Mouse (Mus musculus): ENCODE measurements around the gene Suclg2. TPM values are rescaled to one million over a fixed set of nuclear protein-coding genes. Genes with fewer than 3 reads are reported as not detected.

Gene Suclg2
- polyA plus RNA-seq, 1 experiment from 2014 or later = 38.1 TPM

DNA sequence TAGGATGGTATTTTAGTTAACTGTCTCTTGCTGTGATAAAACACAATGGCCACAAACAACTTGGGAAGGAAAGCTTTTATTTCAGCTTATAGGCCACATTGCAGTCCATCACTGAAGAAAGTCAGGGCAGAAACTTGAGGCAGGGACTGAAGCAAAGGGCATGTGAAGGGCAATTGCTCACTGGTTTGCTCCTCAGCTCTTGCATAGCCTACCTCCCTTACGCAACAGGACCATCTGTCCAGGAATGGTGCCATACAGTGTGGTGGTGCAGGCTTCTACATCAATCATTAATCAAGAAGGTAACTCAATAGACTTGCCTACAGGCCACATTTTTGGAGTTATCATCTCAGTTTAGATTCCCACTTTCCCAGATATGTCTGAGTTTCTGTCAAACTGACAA is 206.9 kb downstream of the Suclg2 start:
- no peak overlapping the region for H3K4me3 ChIP-seq (ENCODE audit: low read depth, low read length)
- H3K9me3 ChIP-seq (ENCODE audit: control insufficient read depth, low read length) = no peaks in the 10 kb centered on the region
- no peaks in the 10 kb centered on the region for H3K36me3 ChIP-seq (ENCODE audit: control insufficient read depth, insufficient read depth, low read length)
- H3K4me1 ChIP-seq (replicated peaks; ENCODE audit: control insufficient read depth, insufficient read depth, low read length) = no peaks in the 10 kb centered on the region
- no peak overlapping the region for H3K27ac ChIP-seq (ENCODE audit: low read depth, low read length)
- H3K9ac ChIP-seq (ENCODE audit: low read depth, low read length) = no peak overlapping the region
- 100% methylated on average over 1 of the region's 1 CpGs for WGBS
- H3K27me3 ChIP-seq (ENCODE audit: control insufficient read depth, insufficient read depth, low read length) = no peaks in the 10 kb centered on the region
- DNase-seq (ENCODE audit: low spot score) (no peak), ATAC-seq (ENCODE audit: low FRiP score) (no peak)
- no peak overlapping the region for H3K4me2 ChIP-seq (replicated peaks; ENCODE audit: low read depth, low read length)

DNA sequence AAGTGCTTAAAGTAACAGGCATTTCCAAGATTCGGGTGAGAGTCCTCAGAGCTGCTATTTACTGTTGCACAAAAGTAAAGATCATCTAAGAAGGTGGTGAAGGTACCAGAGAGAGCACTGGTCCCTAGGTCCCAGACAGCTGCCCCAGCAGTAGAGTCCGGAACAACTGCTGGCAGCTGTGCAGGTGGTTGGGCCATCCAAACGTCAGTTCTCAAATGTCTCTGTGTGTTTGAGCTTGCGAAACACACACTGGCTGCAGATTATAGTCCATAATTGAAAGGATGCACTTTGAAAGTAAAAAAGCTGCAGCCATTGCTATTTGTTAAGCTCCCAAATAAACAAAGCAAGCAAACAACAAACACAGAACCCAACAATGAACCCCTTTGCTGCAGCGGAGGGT is 217.8 kb downstream of the Suclg2 start:
- no peak overlapping the region for H3K4me2 ChIP-seq (replicated peaks; ENCODE audit: low read depth, low read length)
- no peaks in the 10 kb centered on the region for H3K27me3 ChIP-seq (ENCODE audit: control insufficient read depth, insufficient read depth, low read length)
- H3K4me3 ChIP-seq (ENCODE audit: low read depth, low read length) = no peak overlapping the region
- WGBS = 87% methylated on average over 5 of the region's 5 CpGs
- H3K9ac ChIP-seq (ENCODE audit: low read depth, low read length) = no peak overlapping the region
- H3K27ac ChIP-seq (ENCODE audit: low read depth, low read length) = no peak overlapping the region
- no peaks in the 10 kb centered on the region for H3K9me3 ChIP-seq (ENCODE audit: control insufficient read depth, low read length)
- H3K36me3 ChIP-seq (ENCODE audit: control insufficient read depth, insufficient read depth, low read length) = no peaks in the 10 kb centered on the region
- DNase-seq (ENCODE audit: low spot score) (no peak), ATAC-seq (ENCODE audit: low FRiP score) (no peak)
- H3K4me1 ChIP-seq (replicated peaks; ENCODE audit: control insufficient read depth, insufficient read depth, low read length) = no peaks in the 10 kb centered on the region

DNA sequence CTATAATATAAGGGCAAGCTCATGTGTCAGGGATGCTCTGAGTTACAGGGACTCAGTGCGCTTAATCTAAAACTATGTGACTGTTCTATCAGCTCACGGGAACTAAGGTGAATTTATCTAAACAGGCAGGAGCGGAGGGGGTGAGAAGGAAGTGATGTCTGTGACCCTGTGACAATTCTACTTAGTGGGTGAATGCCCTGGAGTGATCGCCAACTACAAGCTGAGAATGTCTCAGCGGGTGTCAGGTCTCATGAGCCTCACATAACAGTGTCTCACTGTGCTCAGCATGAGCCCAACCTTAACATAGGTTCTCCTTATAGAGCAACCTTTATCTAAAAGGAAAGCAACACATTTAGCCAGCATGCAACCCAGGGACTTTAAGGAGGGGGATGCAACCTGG is 219.0 kb downstream of the Suclg2 start:
- no peaks in the 10 kb centered on the region for H3K9me3 ChIP-seq (ENCODE audit: control insufficient read depth, low read length)
- ATAC-seq (ENCODE audit: low FRiP score) (no peak), DNase-seq (ENCODE audit: low spot score) (no peak)
- no peak overlapping the region for H3K4me3 ChIP-seq (ENCODE audit: low read depth, low read length)
- H3K4me1 ChIP-seq (replicated peaks; ENCODE audit: control insufficient read depth, insufficient read depth, low read length) = no peaks in the 10 kb centered on the region
- no peak overlapping the region for H3K9ac ChIP-seq (ENCODE audit: low read depth, low read length)
- H3K27me3 ChIP-seq (ENCODE audit: control insufficient read depth, insufficient read depth, low read length) = no peaks in the 10 kb centered on the region
- H3K27ac ChIP-seq (ENCODE audit: low read depth, low read length) = no peak overlapping the region
- WGBS = 72% methylated on average over 5 of the region's 5 CpGs
- H3K36me3 ChIP-seq (ENCODE audit: control insufficient read depth, insufficient read depth, low read length) = no peaks in the 10 kb centered on the region
- H3K4me2 ChIP-seq (replicated peaks; ENCODE audit: low read depth, low read length) = no peak overlapping the region

DNA sequence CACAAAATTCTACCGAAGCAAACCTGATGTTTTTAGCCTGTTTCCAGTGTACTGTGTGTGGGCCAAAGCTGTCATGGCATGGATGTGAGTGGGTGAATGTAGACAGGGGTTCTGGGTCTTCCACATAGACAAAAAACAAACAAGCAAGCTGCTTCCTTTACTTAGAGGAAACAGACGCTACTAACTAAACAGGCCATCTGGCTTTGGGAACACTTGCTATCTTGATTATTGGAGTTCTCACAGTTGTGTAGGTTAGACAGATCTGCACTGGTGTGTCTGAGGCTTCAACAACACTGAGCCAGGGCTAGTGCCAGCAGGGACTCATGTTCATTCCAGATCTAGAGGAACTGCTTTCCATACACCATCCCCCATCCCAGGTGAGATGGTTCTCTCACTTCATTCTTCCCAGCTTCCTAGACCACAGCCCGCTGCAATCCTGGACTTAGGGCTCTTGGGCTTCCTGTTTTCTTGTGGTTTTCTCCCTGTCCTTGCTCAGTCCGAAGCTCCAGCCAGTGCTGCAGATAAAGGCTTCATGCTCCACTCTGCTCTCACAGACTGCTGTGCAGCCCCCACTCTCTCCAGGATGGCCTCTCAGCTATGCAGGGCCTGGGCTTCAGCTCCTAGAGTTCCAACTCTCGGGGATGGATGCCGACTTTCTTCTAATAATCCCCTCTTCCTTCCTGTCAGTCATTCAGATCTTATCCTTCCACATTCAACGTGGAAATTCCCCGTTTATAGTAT is 226.2 kb downstream of the Suclg2 start:
- Histone ChIP-seq H3K9ac (ENCODE audit: low read depth, low read length) (no peak overlapping the region), H3K4me1 (replicated peaks; ENCODE audit: control insufficient read depth, insufficient read depth, low read length) (no peaks in the 10 kb centered on the region), H3K27me3 (ENCODE audit: control insufficient read depth, insufficient read depth, low read length) (no peaks in the 10 kb centered on the region), H3K9me3 (ENCODE audit: control insufficient read depth, low read length) (no peaks in the 10 kb centered on the region), H3K4me3 (ENCODE audit: low read depth, low read length) (no peak overlapping the region), H3K36me3 (ENCODE audit: control insufficient read depth, insufficient read depth, low read length) (no peaks in the 10 kb centered on the region), H3K4me2 (replicated peaks; ENCODE audit: low read depth, low read length) (no peak overlapping the region), H3K27ac (ENCODE audit: low read depth, low read length) (no peak overlapping the region)
- DNase-seq (ENCODE audit: low spot score) = no peak
- 85% methylated on average over 8 of the region's 8 CpGs for WGBS
- ATAC-seq (ENCODE audit: low FRiP score) = no peak

DNA sequence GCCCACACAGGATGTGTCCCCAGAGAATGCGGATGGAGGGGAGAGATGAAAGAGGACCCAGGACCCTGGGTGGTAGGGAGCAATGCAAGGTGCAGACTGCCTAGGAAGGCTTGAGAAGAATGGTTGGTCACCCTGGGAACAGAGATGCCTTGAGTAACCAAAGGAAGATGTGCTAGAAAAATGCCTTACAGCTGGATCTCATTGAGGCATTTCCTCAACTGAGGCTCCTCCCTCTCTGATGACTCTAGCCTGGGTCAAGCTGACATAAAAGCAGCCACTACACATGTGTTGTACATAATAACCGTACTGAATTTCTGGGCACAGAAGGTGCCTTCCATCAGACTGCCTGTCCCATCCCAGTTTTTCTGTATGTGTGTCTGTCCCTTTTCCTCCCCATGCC is 227.6 kb downstream of the Suclg2 start:
- Histone ChIP-seq H3K4me1 (replicated peaks; ENCODE audit: control insufficient read depth, insufficient read depth, low read length) (no peaks in the 10 kb centered on the region), H3K4me3 (ENCODE audit: low read depth, low read length) (no peak overlapping the region), H3K27me3 (ENCODE audit: control insufficient read depth, insufficient read depth, low read length) (no peaks in the 10 kb centered on the region), H3K27ac (ENCODE audit: low read depth, low read length) (no peak overlapping the region), H3K9me3 (ENCODE audit: control insufficient read depth, low read length) (no peaks in the 10 kb centered on the region), H3K9ac (ENCODE audit: low read depth, low read length) (no peak overlapping the region), H3K36me3 (ENCODE audit: control insufficient read depth, insufficient read depth, low read length) (no peaks in the 10 kb centered on the region), H3K4me2 (replicated peaks; ENCODE audit: low read depth, low read length) (no peak overlapping the region)
- 69% methylated on average over 2 of the region's 2 CpGs for WGBS
- DNase-seq (ENCODE audit: low spot score) (no peak), ATAC-seq (ENCODE audit: low FRiP score) (no peak)

DNA sequence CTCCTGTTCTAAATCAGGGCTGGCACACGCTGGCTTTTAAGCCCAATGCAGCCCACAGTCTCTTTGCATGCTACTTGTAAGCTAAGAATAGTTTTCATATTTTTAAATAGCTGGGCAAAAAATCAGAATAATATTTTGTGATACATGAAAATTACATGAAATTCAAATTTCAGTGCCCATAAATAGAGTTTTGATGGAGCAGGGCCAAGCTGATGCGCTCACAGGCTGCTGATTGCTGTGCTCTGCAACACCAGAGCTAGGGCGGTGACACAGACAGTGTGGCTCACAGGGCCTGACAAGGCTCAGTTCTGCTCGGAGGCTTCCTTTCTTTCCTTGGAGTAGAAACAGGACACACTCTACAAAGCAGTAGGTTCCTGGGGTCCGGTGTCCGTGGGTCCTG is 232.8 kb downstream of the Suclg2 start:
- Histone ChIP-seq H3K36me3 (ENCODE audit: control insufficient read depth, insufficient read depth, low read length) (no peaks in the 10 kb centered on the region), H3K27ac (ENCODE audit: low read depth, low read length) (no peak overlapping the region), H3K4me3 (ENCODE audit: low read depth, low read length) (no peak overlapping the region), H3K9me3 (ENCODE audit: control insufficient read depth, low read length) (no peaks in the 10 kb centered on the region), H3K4me1 (replicated peaks; ENCODE audit: control insufficient read depth, insufficient read depth, low read length) (no peaks in the 10 kb centered on the region), H3K4me2 (replicated peaks; ENCODE audit: low read depth, low read length) (no peak overlapping the region), H3K27me3 (ENCODE audit: control insufficient read depth, insufficient read depth, low read length) (no peaks in the 10 kb centered on the region), H3K9ac (ENCODE audit: low read depth, low read length) (no peak overlapping the region)
- no peak for ATAC-seq (ENCODE audit: low FRiP score)
- DNase-seq (ENCODE audit: low spot score) = no peak
- 91% methylated on average over 6 of the region's 6 CpGs for WGBS

DNA sequence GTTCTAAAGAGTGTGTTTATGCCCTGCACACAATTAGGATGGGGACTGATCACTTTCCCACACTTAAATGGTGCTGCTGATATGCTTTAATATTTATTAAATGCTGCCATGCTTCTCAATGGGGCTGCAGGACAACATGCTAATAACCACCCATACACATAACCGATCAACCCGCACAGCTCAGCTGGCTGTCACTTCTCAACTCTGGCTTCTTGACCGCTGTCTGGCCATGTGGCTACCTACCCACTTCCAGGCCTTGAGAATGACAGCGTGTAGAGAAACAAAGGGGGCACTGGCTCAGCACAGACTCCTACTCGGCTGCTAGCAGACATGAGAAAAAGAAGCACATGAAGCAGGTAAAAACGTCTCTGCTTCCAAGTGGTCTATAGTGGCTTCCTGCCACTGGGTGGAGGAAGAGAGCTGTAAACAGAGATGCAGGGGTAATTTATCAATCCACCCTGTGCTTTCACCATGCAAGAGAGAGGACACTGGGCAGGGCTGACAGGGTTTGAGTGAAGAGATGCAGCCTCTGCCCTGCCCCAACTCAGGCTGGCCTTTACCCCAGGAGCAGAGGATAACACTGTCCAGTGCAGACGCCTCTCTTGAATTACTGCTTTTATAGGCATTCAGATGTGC is 234.3 kb downstream of the Suclg2 start:
- Histone ChIP-seq H3K4me3 (ENCODE audit: low read depth, low read length) (no peak overlapping the region), H3K27me3 (ENCODE audit: control insufficient read depth, insufficient read depth, low read length) (no peaks in the 10 kb centered on the region), H3K4me2 (replicated peaks; ENCODE audit: low read depth, low read length) (no peak overlapping the region), H3K9me3 (ENCODE audit: control insufficient read depth, low read length) (no peaks in the 10 kb centered on the region), H3K4me1 (replicated peaks; ENCODE audit: control insufficient read depth, insufficient read depth, low read length) (no peaks in the 10 kb centered on the region), H3K9ac (ENCODE audit: low read depth, low read length) (no peak overlapping the region), H3K36me3 (ENCODE audit: control insufficient read depth, insufficient read depth, low read length) (no peaks in the 10 kb centered on the region), H3K27ac (ENCODE audit: low read depth, low read length) (no peak overlapping the region)
- ATAC-seq (ENCODE audit: low FRiP score) (peak; percentile 75), DNase-seq (ENCODE audit: low spot score) (peak; percentile 71)
- 58% methylated on average over 7 of the region's 7 CpGs for WGBS

DNA sequence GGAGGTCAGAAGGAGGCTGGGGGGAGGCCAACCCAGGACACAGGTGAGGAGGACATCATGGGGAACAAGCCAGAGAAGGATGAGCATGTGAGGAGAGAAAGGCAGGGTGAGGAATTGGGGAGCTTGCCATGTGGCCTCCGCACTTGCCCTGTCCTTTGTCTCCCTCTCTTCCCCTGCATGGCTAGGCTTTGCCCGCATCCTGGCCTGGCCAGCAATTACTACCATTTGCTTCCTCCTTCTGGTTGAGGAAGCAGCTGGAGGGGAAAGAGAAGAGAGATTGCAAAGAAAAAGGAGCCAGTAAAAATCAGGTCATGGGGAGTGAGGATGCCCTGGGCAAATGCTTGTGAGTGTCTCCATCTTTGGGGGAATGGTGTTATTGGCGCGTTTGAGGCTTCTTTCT is 234.9 kb downstream of the Suclg2 start:
- H3K9ac ChIP-seq (ENCODE audit: low read depth, low read length) = no peak overlapping the region
- no peak overlapping the region for H3K4me3 ChIP-seq (ENCODE audit: low read depth, low read length)
- H3K36me3 ChIP-seq (ENCODE audit: control insufficient read depth, insufficient read depth, low read length) = no peaks in the 10 kb centered on the region
- WGBS = 95% methylated on average over 4 of the region's 4 CpGs
- ATAC-seq (ENCODE audit: low FRiP score) = no peak
- DNase-seq (ENCODE audit: low spot score) = no peak
- no peaks in the 10 kb centered on the region for H3K9me3 ChIP-seq (ENCODE audit: control insufficient read depth, low read length)
- H3K4me2 ChIP-seq (replicated peaks; ENCODE audit: low read depth, low read length) = no peak overlapping the region
- no peaks in the 10 kb centered on the region for H3K27me3 ChIP-seq (ENCODE audit: control insufficient read depth, insufficient read depth, low read length)
- no peaks in the 10 kb centered on the region for H3K4me1 ChIP-seq (replicated peaks; ENCODE audit: control insufficient read depth, insufficient read depth, low read length)
- H3K27ac ChIP-seq (ENCODE audit: low read depth, low read length) = no peak overlapping the region

DNA sequence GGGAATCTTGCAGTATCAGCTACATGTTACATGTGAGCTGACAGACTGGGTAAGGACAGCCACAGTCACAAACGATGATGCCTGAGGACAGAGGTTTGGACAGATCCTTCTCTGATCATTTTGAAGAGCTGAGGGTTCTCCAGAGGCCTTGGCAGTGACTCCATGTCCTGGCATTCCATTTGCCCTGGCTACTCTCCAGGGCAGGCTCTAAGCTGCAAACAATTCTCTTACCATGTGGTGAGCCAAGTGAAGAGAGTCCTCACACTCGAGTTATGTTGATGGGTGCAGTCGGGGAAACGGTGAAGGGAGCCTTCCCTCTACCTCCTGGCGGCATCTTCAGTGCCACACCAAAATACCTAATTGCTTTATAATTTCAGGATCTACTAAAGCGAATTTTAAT is 235.5 kb downstream of the Suclg2 start:
- Histone ChIP-seq H3K9ac (ENCODE audit: low read depth, low read length) (no peak overlapping the region), H3K27ac (ENCODE audit: low read depth, low read length) (no peak overlapping the region; the same call in 1 of the 2 replicates), H3K4me3 (ENCODE audit: low read depth, low read length) (no peak overlapping the region), H3K4me2 (replicated peaks; ENCODE audit: low read depth, low read length) (no peak overlapping the region), H3K36me3 (ENCODE audit: control insufficient read depth, insufficient read depth, low read length) (no peaks in the 10 kb centered on the region), H3K27me3 (ENCODE audit: control insufficient read depth, insufficient read depth, low read length) (no peaks in the 10 kb centered on the region), H3K4me1 (replicated peaks; ENCODE audit: control insufficient read depth, insufficient read depth, low read length) (no peaks in the 10 kb centered on the region), H3K9me3 (ENCODE audit: control insufficient read depth, low read length) (no peaks in the 10 kb centered on the region)
- no peak for ATAC-seq (ENCODE audit: low FRiP score)
- no peak for DNase-seq (ENCODE audit: low spot score)
- 89% methylated on average over 6 of the region's 6 CpGs for WGBS

Measured in hindbrain, embryonic 11.5 days (tissue).